Mouse (Mus musculus): Measurements from ENCODE around the gene Sod2. TPM values are rescaled to one million over a fixed set of nuclear protein-coding genes. Genes with fewer than 3 reads are reported as not detected.
A peak's percentile ranks its signal among the peaks of the same experiment; 100 is the strongest.
"Not testable (repeated sequence)": the region's sequence is repeated elsewhere in the genome, so short reads cannot be mapped to it uniquely, and the experiment has no call there.

The Sod2 gene
- polyA plus RNA-seq (2014; fragmentation: Nextera tagmentation; extraction: Ambion mirVana) = 193 and 213 TPM in 2 replicates

GRCm38 (mm10) chr17:13006546-13006945, at the start of gene Sod2:
Gene Sod2 (plus strand): TSS chr17:13006846.
- ATAC-seq (replicated peaks; ENCODE audit: low FRiP score); H3K4me1 ChIP-seq (replicated peaks; ENCODE audit: control insufficient read depth, insufficient read depth, low read length); H3K36me3 ChIP-seq (ENCODE audit: control insufficient read depth, insufficient read depth, low read length); H3K27me3 ChIP-seq (replicated peaks; ENCODE audit: control insufficient read depth, insufficient read depth, low read length); H3K9me3 ChIP-seq (ENCODE audit: control insufficient read depth, low read length); H3K9ac ChIP-seq (ENCODE audit: low read depth, low read length); DNase-seq (ENCODE audit: low spot score): not testable (repeated sequence)
- Histone ChIP-seq H3K27ac (ENCODE audit: low read depth, low read length) (peak within 1 kb of the TSS; percentile 88; the same call in 1 of the 2 replicates), H3K4me3 (ENCODE audit: low read depth, low read length) (peak within 1 kb of the TSS; percentile 91), H3K4me2 (peak within 1 kb of the TSS; percentile 91)
- 85% methylated on average over 2 of the region's 2 CpGs for WGBS

GRCm38 (mm10) chr17:12959377-12959776, 47.3 kb upstream of the Sod2 start:
- DNase-seq (ENCODE audit: low spot score); H3K4me3 ChIP-seq (ENCODE audit: low read depth, low read length); H3K27me3 ChIP-seq (replicated peaks; ENCODE audit: control insufficient read depth, insufficient read depth, low read length); H3K9me3 ChIP-seq (ENCODE audit: control insufficient read depth, low read length); H3K9ac ChIP-seq (ENCODE audit: low read depth, low read length); H3K4me1 ChIP-seq (replicated peaks; ENCODE audit: control insufficient read depth, insufficient read depth, low read length); H3K27ac ChIP-seq (ENCODE audit: low read depth, low read length); ATAC-seq (replicated peaks; ENCODE audit: low FRiP score); H3K36me3 ChIP-seq (ENCODE audit: control insufficient read depth, insufficient read depth, low read length): not testable (repeated sequence)
- WGBS = 40% methylated on average over 1 of the region's 2 CpGs
- peak overlapping the region; percentile 39 for H3K4me2 ChIP-seq

- Histone ChIP-seq H3K4me3 (ENCODE audit: low read depth, low read length) (peak within 1 kb of the TSS; percentile 78), H3K4me2 (peak within 1 kb of the TSS; percentile 90)
- peak; percentile 98 for ATAC-seq (replicated peaks; ENCODE audit: low FRiP score)
These were observed 46.2 kb upstream of the Sod2 start, which contains the start of gene Acat2 for GRCm38 (mm10) chr17:12960331-12960873. Gene Acat2 (minus strand): TSS chr17:12960747.

GRCm38 (mm10) chr17:12963476-12963875, 43.2 kb upstream of the Sod2 start:
- Histone ChIP-seq H3K4me2 (no peak overlapping the region), H3K27me3 (replicated peaks; ENCODE audit: control insufficient read depth, insufficient read depth, low read length) (no peaks in the 10 kb centered on the region), H3K4me3 (ENCODE audit: low read depth, low read length) (no peak overlapping the region), H3K9ac (ENCODE audit: low read depth, low read length) (no peak overlapping the region), H3K27ac (ENCODE audit: low read depth, low read length) (no peak overlapping the region), H3K9me3 (ENCODE audit: control insufficient read depth, low read length) (no peaks in the 10 kb centered on the region), H3K4me1 (replicated peaks; ENCODE audit: control insufficient read depth, insufficient read depth, low read length) (peaks cover 9% of the 10 kb centered on the region), H3K36me3 (ENCODE audit: control insufficient read depth, insufficient read depth, low read length) (peaks cover 4% of the 10 kb centered on the region)
- ATAC-seq (replicated peaks; ENCODE audit: low FRiP score) (no peak), DNase-seq (ENCODE audit: low spot score) (no peak)
- 76% methylated on average over 3 of the region's 3 CpGs for WGBS

More at GRCm38 (mm10) chr17:12960331-12960873, 46.2 kb upstream of the Sod2 start, which contains the start of gene Acat2:
- Histone ChIP-seq H3K27ac (ENCODE audit: low read depth, low read length) (peak within 1 kb of the TSS; percentile 77), H3K27me3 (replicated peaks; ENCODE audit: control insufficient read depth, insufficient read depth, low read length) (no peaks in the 10 kb centered on the region), H3K4me1 (replicated peaks; ENCODE audit: control insufficient read depth, insufficient read depth, low read length) (peaks cover 9% of the 10 kb centered on the region), H3K9ac (ENCODE audit: low read depth, low read length) (peak within 1 kb of the TSS; percentile 73), H3K36me3 (ENCODE audit: control insufficient read depth, insufficient read depth, low read length) (peaks cover 4% of the 10 kb centered on the region; the same call in 1 of the 2 replicates), H3K9me3 (ENCODE audit: control insufficient read depth, low read length) (no peaks in the 10 kb centered on the region)
- peak; percentile 92 for DNase-seq (ENCODE audit: low spot score)
- under 1% methylated on average over 42 of the region's 42 CpGs for WGBS

- Histone ChIP-seq H3K36me3 (ENCODE audit: control insufficient read depth, insufficient read depth, low read length) (peaks cover 7% of the 10 kb centered on the region), H3K4me3 (ENCODE audit: low read depth, low read length) (no peak overlapping the region), H3K27me3 (replicated peaks; ENCODE audit: control insufficient read depth, insufficient read depth, low read length) (no peaks in the 10 kb centered on the region), H3K9ac (ENCODE audit: low read depth, low read length) (no peak overlapping the region), H3K4me1 (replicated peaks; ENCODE audit: control insufficient read depth, insufficient read depth, low read length) (no peaks in the 10 kb centered on the region), H3K27ac (ENCODE audit: low read depth, low read length) (no peak overlapping the region), H3K9me3 (ENCODE audit: control insufficient read depth, low read length) (no peaks in the 10 kb centered on the region), H3K4me2 (no peak overlapping the region)
- DNase-seq (ENCODE audit: low spot score) (no peak), ATAC-seq (replicated peaks; ENCODE audit: low FRiP score) (no peak)
- 97% methylated on average over 2 of the region's 2 CpGs for WGBS
These were observed 39.5 kb upstream of the Sod2 start for GRCm38 (mm10) chr17:12967173-12967572.

GRCm38 (mm10) chr17:12973851-12974250, 32.8 kb upstream of the Sod2 start:
- no peaks in the 10 kb centered on the region for H3K27me3 ChIP-seq (replicated peaks; ENCODE audit: control insufficient read depth, insufficient read depth, low read length)
- WGBS = 87% methylated on average over 2 of the region's 2 CpGs
- H3K9ac ChIP-seq (ENCODE audit: low read depth, low read length) = no peak overlapping the region
- H3K4me3 ChIP-seq (ENCODE audit: low read depth, low read length) = no peak overlapping the region
- no peak overlapping the region for H3K4me2 ChIP-seq
- no peak for DNase-seq (ENCODE audit: low spot score)
- no peaks in the 10 kb centered on the region for H3K4me1 ChIP-seq (replicated peaks; ENCODE audit: control insufficient read depth, insufficient read depth, low read length)
- H3K36me3 ChIP-seq (ENCODE audit: control insufficient read depth, insufficient read depth, low read length) = peaks cover 13% of the 10 kb centered on the region
- H3K9me3 ChIP-seq (ENCODE audit: control insufficient read depth, low read length) = no peaks in the 10 kb centered on the region
- no peak for ATAC-seq (replicated peaks; ENCODE audit: low FRiP score)
- no peak overlapping the region for H3K27ac ChIP-seq (ENCODE audit: low read depth, low read length)

GRCm38 (mm10) chr17:12978546-12978945, 28.1 kb upstream of the Sod2 start:
- H3K36me3 ChIP-seq (ENCODE audit: control insufficient read depth, insufficient read depth, low read length) = peaks cover 34% of the 10 kb centered on the region
- no peaks in the 10 kb centered on the region for H3K9me3 ChIP-seq (ENCODE audit: control insufficient read depth, low read length)
- no peak overlapping the region for H3K4me3 ChIP-seq (ENCODE audit: low read depth, low read length)
- H3K9ac ChIP-seq (ENCODE audit: low read depth, low read length) = no peak overlapping the region
- H3K4me2 ChIP-seq = no peak overlapping the region
- WGBS = 100% methylated on average over 1 of the region's 1 CpGs
- no peak for ATAC-seq (replicated peaks; ENCODE audit: low FRiP score)
- H3K27ac ChIP-seq (ENCODE audit: low read depth, low read length) = no peak overlapping the region
- H3K4me1 ChIP-seq (replicated peaks; ENCODE audit: control insufficient read depth, insufficient read depth, low read length) = no peaks in the 10 kb centered on the region
- DNase-seq (ENCODE audit: low spot score) = no peak
- no peaks in the 10 kb centered on the region for H3K27me3 ChIP-seq (replicated peaks; ENCODE audit: control insufficient read depth, insufficient read depth, low read length)

- Histone ChIP-seq H3K4me3 (ENCODE audit: low read depth, low read length) (no peak overlapping the region), H3K36me3 (ENCODE audit: control insufficient read depth, insufficient read depth, low read length) (peaks cover 39% of the 10 kb centered on the region), H3K9me3 (ENCODE audit: control insufficient read depth, low read length) (no peaks in the 10 kb centered on the region), H3K27ac (ENCODE audit: low read depth, low read length) (no peak overlapping the region), H3K27me3 (replicated peaks; ENCODE audit: control insufficient read depth, insufficient read depth, low read length) (no peaks in the 10 kb centered on the region), H3K4me2 (no peak overlapping the region), H3K9ac (ENCODE audit: low read depth, low read length) (no peak overlapping the region), H3K4me1 (replicated peaks; ENCODE audit: control insufficient read depth, insufficient read depth, low read length) (no peaks in the 10 kb centered on the region; the same call in 1 of the 2 replicates)
- no peak for DNase-seq (ENCODE audit: low spot score)
- no peak for ATAC-seq (replicated peaks; ENCODE audit: low FRiP score)
- WGBS = 50% methylated on average over 2 of the region's 2 CpGs
These were observed 22.7 kb upstream of the Sod2 start for GRCm38 (mm10) chr17:12983988-12984387.

GRCm38 (mm10) chr17:12988096-12988495, 18.6 kb upstream of the Sod2 start:
- not testable (repeated sequence) for H3K4me1 ChIP-seq (replicated peaks; ENCODE audit: control insufficient read depth, insufficient read depth, low read length); H3K27ac ChIP-seq (ENCODE audit: low read depth, low read length); H3K9ac ChIP-seq (ENCODE audit: low read depth, low read length); H3K4me2 ChIP-seq; H3K9me3 ChIP-seq (ENCODE audit: control insufficient read depth, low read length); H3K27me3 ChIP-seq (replicated peaks; ENCODE audit: control insufficient read depth, insufficient read depth, low read length); DNase-seq (ENCODE audit: low spot score); H3K4me3 ChIP-seq (ENCODE audit: low read depth, low read length); ATAC-seq (replicated peaks; ENCODE audit: low FRiP score)
- peaks cover 17% of the 10 kb centered on the region for H3K36me3 ChIP-seq (ENCODE audit: control insufficient read depth, insufficient read depth, low read length)
- 87% methylated on average over 8 of the region's 8 CpGs for WGBS

Data from liver, embryonic 11.5 days (tissue).